Mouse (Mus musculus): ENCODE results near the gene Gna15.

Gna15 gene

DNA sequence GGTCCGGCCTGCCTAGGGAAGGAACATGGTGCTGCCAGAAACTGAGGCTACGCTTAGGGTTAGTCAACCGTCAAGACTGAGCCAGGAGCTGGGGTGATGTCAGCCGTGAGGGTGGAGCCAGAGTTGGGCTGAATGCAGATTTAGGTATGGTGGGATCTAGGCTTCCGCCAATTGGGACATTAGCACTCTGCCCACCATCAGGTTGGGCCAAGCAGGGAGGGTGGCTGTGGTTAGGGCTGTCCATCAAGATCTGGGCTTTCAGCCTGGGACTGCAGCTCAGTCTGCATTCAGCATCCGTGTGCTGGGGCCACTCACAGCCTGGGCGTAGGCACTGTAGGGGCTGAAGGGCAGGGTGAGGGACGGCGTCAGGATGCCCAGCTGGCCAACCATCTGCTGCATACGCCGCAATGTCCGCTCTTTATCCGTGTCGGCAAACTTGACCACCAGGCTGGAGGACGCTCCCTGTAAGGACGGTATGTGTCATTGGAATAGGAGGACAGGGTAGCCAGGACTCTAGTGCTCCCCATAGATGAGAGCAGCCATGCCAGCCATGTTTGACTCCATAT lies 56.3 kb downstream of the Gna15 start:
- no peak for DNase-seq (ENCODE audit: low spot score)

DNA sequence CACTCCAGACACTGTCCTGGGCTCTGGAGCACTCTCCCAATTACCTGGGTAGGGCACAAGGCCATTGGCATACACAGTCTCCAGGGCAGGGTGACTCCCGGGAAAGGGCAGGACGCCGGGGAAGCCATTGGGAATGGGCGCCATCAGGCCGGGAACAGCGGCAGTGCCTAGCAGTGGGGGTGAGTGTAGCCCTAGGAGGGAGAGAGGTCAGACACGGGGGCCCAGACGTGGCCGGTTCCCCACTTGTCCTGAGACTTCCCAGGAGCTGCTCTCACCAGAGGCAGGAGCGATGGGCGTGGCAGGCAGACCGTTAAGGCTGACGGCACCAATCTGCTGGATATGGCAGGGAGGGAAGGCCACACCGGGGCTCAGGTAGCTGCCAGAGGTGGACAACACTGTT lies 57.1 kb downstream of the Gna15 start:
- no peak for DNase-seq (ENCODE audit: low spot score)

DNA sequence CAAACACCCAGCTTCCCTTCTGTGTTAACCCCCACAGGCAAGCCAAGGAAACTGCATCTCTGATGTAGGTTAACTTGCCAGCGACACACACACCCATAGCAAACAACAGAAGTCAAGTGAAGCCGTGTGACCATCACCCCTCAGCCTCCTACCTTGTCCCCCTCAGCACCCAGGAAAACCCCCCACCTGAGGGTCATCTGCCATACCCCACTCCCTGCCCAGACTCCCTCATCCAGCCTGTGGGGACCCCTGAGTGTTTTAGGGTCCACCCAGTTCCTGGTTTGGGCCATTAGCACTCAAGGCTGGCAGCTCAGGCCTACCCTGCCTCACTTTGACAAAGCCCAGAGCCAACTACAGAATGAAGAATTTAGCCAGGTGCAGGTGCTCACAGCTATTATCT lies 58.0 kb downstream of the Gna15 start:
- DNase-seq (ENCODE audit: low spot score), result no peak

DNA sequence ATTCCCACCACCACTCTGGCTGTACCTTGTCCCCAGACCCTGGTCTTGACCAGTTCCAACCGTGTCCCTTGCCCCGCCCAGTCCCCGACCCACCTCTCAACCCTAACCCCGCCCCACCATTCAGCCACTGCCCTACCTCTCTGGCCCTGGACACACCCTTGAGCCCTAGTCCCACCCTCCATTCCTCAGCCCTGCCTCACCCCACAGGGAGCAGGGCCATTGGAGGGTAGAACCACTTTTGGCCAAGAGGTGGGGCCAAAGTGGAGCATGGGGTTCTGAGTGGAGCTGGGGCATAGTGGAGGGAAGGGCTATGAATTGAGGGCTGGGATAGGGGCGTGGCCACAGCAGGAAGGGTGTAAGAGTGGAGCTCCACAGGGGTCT lies 58.8 kb downstream of the Gna15 start:
- DNase-seq (ENCODE audit: low spot score), result no peak

DNA sequence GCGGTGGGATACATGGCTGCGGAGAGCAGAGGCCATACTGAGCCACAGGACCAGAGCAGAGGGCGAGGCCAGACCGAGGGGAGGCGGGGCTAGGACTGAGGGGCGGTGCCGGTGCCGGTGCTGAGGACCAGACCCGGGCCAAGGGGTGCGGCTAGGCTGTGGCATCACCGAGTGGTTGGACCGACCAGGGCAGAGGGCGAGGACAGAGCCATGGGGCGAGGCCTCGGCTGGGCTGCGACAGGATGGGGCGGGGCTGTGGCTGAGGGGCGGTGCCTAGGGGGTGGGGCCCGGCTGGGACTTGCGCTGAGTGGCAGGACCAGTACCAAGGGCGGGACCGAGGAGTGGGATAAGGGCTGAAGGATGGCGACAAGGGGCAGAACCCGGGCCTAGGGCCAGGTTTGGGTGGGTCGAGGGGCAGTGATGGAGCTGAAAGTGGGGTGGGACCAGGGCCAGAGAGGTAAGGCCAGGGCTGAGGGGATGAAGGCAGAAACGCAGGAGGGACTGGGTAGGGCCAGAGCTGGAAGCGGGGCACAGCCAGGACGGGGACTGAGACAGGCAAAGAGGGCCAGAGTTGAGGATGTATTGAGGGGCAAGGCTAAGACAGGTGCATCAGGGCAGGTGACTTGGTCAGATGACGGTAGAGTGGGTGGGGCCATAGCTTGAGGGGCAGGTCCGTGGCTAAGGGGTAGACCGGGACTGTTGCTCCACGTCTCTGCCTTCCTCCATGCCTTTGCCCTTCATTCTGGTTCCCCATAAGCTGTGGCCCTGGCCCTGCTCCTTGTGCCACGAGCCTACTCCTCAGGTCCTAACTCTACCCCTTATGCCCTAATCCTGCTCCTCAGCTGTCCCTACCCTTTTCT lies 59.4 kb downstream of the Gna15 start:
- peak; percentile 56 for DNase-seq (ENCODE audit: low spot score)

DNA sequence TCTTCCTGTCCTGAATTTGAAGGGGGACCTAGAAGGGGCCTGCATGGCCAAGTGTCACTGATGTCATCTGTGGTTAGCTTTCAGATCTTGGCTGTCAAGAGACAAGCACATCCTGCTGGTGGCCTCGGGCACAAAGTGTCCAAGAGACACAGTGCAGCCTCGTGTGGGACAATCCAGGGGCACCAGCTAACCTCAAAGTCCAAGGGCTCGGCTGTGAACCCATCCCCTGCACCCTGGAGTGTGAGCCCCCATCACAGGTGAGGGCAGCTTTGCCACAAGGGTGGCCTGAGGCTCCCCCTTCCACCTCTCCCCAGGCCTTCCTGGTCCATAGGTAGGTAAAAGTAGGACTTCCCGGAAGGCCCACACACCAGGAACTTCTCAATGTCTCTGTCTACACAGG lies 60.5 kb downstream of the Gna15 start:
- no peak for DNase-seq (ENCODE audit: low spot score)

DNA sequence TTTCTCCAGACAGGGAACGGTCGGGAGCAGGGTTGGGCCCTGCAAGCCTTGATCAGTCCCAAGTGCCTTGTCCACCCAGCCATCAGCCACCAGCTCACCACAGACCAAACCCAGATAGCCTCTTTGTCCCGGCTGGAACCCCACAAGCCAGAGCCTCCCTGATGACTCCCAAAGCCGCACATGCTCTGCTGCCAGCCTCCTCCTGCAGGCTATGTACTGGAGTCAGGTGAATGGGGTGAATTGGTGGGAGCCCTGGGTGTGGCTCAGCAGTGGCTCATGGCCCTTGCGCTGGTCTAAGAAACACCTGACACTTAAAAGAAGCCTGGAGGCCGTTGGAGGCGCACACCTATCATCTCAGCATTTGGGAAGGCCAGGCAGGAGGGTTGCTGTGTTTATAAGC lies 61.1 kb downstream of the Gna15 start:
- DNase-seq (ENCODE audit: low spot score), result no peak

DNA sequence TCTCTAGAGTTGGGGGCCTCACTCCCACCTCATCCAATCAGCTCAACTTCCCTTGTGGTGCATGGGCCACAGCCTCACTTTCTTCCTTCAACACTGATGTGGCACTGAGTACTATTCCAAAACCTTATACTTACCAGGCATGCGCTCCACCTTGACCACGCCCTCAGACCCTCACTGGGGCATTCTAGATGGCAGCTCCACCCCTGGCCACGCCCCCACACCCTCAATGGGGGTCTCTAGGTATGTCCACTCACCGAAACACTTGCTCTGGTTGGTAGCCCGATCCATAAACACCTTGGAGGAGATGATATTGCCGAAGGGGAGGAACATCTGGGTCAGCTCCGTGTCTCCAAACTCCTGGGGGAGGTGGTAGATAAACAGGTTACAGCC lies 61.6 kb downstream of the Gna15 start:
- no peak for DNase-seq (ENCODE audit: low spot score)

DNA sequence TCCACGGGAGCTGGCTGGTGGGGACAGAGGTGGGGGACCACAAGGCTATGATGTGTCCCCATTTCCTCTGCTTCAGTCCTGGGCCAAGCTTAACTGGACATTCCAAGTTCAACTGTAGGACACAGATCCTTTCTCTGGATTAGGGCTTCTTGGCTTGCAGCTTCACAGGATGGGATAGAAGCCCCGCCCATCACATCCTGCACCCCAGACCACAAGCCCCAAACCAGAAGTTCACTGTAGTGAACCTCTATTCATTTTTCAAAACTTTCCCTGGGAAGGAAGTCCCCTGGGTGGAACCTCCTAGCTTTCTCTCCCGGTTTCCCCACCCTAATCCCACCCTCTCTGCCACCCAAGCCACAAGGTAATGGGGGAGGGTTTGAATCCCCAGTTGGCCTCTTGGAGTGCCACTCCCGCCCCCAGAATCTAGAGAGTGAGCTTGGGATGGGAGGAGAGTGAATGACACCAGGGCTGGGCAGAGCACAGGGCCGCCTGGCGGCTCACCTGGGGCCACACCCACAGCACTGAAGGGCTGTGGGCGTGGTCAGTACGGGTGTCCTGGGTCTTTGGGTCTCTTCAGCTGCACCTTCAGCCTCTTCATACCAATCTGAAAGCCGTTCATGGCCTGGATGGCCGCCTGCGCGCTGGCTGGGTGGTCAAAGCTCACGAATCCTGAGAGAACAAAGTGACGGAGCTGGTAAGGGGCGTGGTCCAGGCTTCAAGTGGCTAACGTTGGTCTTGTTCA lies 62.2 kb downstream of the Gna15 start:
- no peak for DNase-seq (ENCODE audit: low spot score)

DNA sequence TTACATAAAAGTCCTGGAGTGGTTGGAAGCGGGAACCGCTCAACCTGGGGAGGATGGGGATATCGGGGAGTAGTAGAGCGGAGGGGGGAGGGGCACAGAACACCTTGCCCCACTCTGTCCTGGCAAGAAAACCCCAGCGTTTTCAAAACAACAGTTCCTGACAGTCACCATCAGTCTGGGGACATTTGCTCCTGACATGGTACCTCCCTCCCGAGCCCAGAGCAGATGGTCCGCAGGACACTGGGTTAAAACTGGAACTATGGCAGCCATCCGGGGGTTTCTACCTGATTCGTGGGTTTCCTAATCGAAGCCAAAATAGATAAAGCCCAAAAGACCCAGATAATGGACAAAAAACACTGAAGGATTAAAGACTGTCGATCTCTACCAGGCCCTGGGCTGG lies 63.1 kb downstream of the Gna15 start:
- DNase-seq (ENCODE audit: low spot score), result no peak

DNA sequence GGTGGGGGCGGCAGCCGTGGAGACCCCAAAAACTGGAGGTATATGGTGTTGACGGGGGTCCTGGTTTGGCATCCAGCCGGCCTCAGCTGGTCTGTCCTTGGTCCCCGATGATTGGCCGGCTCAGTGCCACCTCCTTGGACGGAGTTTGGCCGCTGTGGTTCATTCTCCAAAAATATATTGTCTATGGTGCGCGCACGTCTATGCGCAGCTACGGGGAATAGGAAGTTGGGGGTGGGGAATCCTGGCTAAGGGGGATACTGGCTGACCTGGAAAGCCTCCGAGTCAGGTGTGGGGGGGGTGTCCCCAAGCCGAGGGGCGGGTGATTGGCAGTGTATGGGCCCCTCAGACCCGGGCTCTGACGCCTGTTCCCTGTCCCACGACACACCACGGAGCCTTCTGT lies 63.6 kb downstream of the Gna15 start:
- DNase-seq (ENCODE audit: low spot score), result no peak

DNA sequence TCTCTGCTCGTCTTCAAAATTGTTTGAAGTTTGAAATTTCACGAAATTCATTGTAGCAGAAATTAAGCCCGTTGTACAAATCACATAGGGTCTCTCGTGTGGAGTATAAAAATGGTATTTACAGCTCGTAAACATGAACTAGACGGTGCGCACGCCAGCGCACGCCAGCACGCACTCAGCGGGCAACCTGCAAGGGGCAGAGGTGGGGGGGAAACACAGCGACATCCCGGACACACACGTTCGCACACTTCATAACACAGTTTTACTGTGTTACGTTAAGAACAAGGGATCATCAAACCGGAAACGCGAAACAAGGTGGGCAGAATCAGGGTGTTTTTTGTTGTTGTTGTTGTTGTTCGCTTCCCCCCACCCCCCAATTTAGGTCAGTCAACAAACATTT lies 64.6 kb downstream of the Gna15 start:
- no peak for DNase-seq (ENCODE audit: low spot score)

DNA sequence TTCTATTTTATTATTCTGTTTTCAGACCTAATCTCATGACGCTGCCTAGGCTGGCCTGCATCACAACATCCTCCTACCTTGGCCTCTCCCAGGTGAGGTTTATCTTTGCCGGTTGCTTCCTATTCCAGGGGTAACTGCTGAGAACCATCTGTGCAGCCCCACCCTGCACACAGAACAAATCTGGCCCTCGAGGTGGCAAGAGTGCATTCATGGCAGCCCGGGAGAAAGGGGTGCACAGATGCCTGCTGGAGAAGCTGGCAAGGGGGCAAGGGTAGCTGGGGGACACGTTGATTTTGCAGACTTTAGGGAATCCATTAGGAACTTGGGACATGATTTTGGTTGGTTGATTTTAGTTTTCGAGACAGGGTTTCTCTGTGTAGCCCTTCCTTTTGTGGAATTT lies 65.8 kb downstream of the Gna15 start:
- no peak for DNase-seq (ENCODE audit: low spot score)

DNA sequence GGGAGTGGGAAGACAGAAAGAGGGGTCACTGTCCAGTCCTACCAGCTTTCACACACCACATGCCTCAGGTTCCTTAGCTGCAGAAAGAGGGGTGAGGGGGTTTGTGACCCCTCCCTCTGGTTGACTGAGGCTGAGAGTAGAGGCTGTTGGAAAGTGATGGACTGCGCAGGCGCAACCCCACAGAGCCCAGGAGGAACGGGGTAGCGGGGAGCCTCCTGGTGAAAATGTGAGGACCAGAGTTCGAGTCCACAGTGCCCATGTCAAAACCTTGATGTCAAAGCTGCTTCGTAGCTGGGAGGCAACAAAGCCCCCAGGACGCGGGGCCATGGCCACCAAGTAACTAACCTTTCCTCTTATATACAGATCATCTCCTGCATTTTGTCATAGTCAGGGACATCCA lies 66.4 kb downstream of the Gna15 start:
- DNase-seq (ENCODE audit: low spot score), result no peak

DNA sequence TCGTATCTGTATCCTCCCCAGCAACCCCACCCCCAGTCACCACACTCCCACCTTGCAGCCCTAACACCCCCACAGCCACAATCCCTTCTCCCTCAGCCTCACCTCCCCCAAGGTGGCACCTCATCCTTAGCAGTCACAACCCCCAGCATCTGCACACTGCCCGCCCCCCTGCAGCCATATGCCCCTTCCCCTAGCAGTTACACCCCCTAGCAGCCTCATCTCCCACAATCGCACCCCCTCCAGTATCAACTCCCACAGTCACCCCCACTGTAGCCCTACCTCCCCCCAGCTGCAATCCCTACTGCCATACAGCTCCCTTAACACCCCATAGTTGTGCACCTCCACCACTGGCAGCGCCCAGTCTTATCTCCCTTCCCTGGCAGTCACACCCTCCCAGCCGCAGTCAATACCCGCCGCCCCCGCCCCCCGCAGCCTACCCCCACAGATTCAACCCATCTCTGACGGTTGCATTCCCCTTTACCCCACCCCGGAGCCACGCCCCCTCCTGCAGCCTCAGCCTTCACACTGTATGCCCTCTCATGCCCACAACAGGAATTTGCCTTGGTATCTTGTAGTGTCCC lies 67.0 kb downstream of the Gna15 start:
- no peak for DNase-seq (ENCODE audit: low spot score)

DNA sequence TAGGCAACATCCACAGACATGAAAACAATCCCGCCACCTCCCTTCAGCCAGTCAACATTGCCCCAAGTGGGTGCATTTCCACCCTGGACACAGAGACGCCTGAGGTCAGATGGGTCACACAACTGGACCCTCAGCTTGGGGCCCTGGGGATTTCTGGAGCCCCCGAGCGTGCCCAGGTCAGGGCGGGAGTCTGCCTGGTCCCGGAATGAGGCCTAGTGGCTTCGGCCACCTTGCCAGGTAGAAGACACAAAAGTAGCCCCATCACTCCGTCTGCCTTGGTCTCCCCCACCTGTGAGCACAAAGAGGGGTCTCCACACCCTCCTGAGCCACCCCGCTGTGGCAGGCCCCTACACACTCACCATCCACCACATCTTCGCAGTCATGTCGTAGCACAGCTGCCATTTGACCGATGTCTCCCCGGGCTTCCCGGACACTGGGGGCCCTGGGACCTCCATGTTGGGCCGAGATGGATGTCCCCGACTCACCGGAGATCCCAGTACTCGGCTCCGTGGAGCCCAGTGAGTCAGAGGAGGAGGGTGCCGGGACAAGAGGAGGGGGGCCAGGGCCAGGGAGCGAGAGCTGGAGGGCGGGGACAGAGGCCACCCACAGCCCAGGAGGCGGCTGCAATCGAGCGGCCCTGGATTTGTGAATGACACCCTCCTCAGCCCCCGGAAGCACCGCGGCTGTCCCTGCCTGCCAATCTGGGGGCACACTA lies 68.7 kb downstream of the Gna15 start, which contains the start of gene Nfic:
Gene Nfic, minus strand, starts transcription at position 455 of the 715 bp plus-strand sequence.
- no peak for DNase-seq (ENCODE audit: low spot score)

DNA sequence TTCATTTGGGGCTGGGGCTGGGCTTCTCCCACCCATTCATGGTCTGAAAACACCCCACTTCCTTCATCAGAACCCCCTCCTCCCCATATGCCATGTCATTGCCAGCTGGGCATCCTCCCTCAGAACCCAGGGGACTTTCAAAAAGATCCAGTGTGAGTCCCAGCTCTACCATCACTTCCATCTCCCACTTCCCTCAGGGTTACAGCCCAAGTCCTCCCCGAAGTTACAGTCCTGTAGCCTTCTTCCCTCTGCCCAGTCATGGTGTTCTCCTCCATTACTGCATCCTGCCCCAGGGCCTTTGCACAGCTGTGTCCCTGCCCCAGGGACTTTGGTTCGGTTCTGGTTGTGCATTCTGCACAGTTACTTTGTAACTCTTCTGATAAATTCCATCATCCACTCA lies 69.9 kb downstream of the Gna15 start:
- DNase-seq (ENCODE audit: low spot score), result no peak

DNA sequence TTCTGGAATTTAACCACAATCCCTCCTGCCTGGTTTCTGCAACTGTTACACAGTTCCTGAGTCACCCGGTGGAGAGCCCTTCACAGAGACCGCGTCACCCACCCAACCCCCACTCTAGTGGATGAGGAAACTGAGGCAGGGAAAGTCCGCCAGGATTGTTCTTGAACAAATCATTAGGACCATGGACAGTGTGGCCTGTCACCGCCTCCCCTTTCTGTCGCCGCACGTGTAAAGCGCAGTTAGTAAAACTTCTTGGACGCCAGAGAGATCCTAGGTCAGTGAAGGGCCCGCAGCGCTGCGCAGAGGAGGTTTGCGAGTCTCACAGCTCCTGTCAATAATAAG lies 71.1 kb downstream of the Gna15 start:
- DNase-seq (ENCODE audit: low spot score), result no peak
